Mouse (Mus musculus) bone marrow, adult 2 months (tissue): Measurements from ENCODE around the gene Olfr874.

Experiments
- CTCF ChIP-seq: fragments of 200-500 bp; IDR thresholded peaks from 2 replicates; pipeline ENCODE4 v1.5.1; 2011; ENCODE audit warnings: low read length, control low read depth; ENCODE audit not compliant: control insufficient read depth, insufficient read depth
- POLR2A ChIP-seq: fragments of 200-500 bp; IDR thresholded peaks from 2 replicates; pipeline ENCODE4 v1.6.1; 2011; ENCODE audit warnings: low read depth, mild to moderate bottlenecking, control low read depth, low read length, borderline replicate concordance; ENCODE audit not compliant: control insufficient read depth

DNA sequence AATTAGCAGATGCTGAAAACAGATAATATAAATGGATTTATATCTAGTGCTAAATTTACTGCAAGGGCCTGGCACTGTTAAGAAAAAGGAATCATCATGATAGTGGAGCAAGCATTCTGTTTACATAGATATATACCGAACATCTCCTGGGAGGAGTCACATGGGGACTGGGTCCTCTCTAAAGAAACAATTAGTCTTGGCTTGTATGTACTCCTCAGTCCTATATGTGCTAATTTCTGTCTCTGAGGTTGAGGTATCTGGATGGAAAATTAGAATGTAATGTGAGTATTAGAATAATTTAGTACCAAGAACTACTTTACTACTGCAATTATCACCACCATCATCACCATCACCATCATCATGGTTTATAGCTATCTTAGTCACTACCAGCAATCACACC lies 28.8 kb upstream of the Olfr874 start, which contains the start of gene Olfr160:
- TF ChIP-seq CTCF, result no peak
- no peak for TF ChIP-seq POLR2A
